In genomic region chr15:31601646-31602374, GRCm38 (mm10) we compare ENCODE assay signal across 1 mouse cellular context.
TF ChIP-seq lines count a peak whose summit lies in the region.

Gene Cct5 (minus strand): TSS chr15:31601804.
Gene Fam173b (plus strand): TSS chr15:31601852.

TF ChIP-seq in MEL, 35 proteins besides CTCF, POLR2A, EP300 and RAD21 (continued from another document):
- peak; percentile 97 for TF ChIP-seq NELFE (IDR thresholded peaks at IDR 0.05; ENCODE audit: low read depth, low read length)
- TF ChIP-seq MAZ (IDR thresholded peaks at IDR 0.05; ENCODE audit: low read depth, low read length): peak; percentile 44
- peak; percentile 44; the same call in 1 of the 2 replicates for TF ChIP-seq ELF1 (IDR thresholded peaks at IDR 0.05; ENCODE audit: low read depth, low read length)
- peak; percentile 50; the same call in 1 of the 2 replicates for TF ChIP-seq MAX (IDR thresholded peaks at IDR 0.05; ENCODE audit: low read length)
- no peak for TF ChIP-seq MYB (IDR thresholded peaks at IDR 0.05; ENCODE audit: low read depth, low read length)
- 0 out of 2 replicates have a peak, but pooled peaks have one; percentile 15 for TF ChIP-seq USF1 (IDR thresholded peaks at IDR 0.05; ENCODE audit: low read depth, low read length)
- peak; percentile 93 for TF ChIP-seq TBP (IDR thresholded peaks at IDR 0.05; ENCODE audit: low read depth, low read length)
- no peak for TF ChIP-seq GATA1 (IDR thresholded peaks at IDR 0.05; ENCODE audit: low read depth, low read length)
- TF ChIP-seq UBTF (IDR thresholded peaks at IDR 0.05; ENCODE audit: borderline replicate concordance, insufficient read depth, low read depth, low read length): no peak
- TF ChIP-seq JUND (IDR thresholded peaks at IDR 0.05; ENCODE audit: low read depth, low read length): no peak
- TF ChIP-seq RCOR1 (IDR thresholded peaks at IDR 0.05; ENCODE audit: low read depth, low read length): no peak
- peak; percentile 73 for TF ChIP-seq KAT2A (conservative IDR thresholded peaks at IDR 0.05; ENCODE audit: low read depth, low read length)
